In the genomic region with DNA sequence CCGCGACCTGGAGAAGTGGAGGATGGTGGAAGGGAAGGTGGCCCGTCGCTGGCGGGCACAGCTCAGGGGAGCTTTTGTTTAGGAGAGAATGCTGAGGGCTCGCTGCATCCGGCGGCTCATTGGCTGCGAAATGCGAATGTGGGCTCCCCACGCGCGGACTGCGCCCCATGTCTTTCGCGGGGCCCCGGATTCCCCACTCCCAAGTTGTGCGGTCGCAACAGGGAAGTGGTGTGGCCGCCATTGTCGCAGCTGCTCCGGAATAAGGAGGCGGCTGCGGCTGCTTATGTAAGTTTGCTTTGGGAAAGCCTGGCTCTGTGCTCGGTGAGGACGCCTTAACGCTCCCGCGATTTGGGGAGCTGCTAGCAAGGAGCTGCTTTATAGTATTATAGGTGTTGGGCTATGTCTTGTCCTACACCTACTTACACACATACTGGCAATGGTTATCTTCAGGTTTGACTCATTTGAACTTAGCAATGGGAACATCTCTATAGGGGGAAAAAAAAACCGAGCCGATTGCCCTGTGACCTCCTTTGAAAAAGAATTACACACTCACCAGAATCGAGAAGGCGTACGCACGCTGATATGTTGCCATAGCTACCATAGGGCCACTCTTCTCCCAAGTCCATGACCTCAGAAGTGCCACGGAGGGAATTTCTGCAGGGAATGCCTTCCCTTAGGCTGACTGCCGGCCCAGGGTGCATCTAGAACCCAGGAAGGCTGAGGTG, we compare ENCODE assay signal across 1 mouse cellular context.
TF ChIP-seq lines count a peak whose summit lies in the region.

No protein-coding gene starts in this region.

TF ChIP-seq in CH12.LX, 34 proteins besides CTCF, POLR2A, EP300 and RAD21:
- TF ChIP-seq MYC (IDR thresholded peaks at IDR 0.05; ENCODE audit: low read depth, low read length) (no peak), CHD2 (IDR thresholded peaks at IDR 0.05; ENCODE audit: low read length) (no peak), MXI1 (IDR thresholded peaks at IDR 0.05; ENCODE audit: low read depth, low read length) (no peak), USF2 (conservative IDR thresholded peaks at IDR 0.05; ENCODE audit: low read depth, low read length) (no peak), SIN3A (IDR thresholded peaks at IDR 0.05; ENCODE audit: low read length) (peak; percentile 81), IRF4 (IDR thresholded peaks at IDR 0.05; ENCODE audit: low read depth, low read length) (no peak; the same call in 1 of the 2 replicates), JUND (conservative IDR thresholded peaks at IDR 0.05; ENCODE audit: low read depth, low read length) (no peak), ZMIZ1 (IDR thresholded peaks at IDR 0.05; ENCODE audit: low read depth, low read length) (no peak), CHD1 (IDR thresholded peaks at IDR 0.05; ENCODE audit: low read depth, low read length) (peak; percentile 32; the same call in 1 of the 2 replicates), MAZ (IDR thresholded peaks at IDR 0.05; ENCODE audit: low read depth, low read length) (0 out of 2 replicates have a peak, but pooled peaks have one; percentile 18), GABPA (IDR thresholded peaks at IDR 0.05; ENCODE audit: insufficient replicate concordance, low read depth, low read length) (no peak), ETS1 (conservative IDR thresholded peaks at IDR 0.05; ENCODE audit: low read depth, low read length) (no peak), MEF2A (IDR thresholded peaks at IDR 0.05; ENCODE audit: borderline replicate concordance, low read depth, low read length) (no peak), ZNF384 (IDR thresholded peaks at IDR 0.05; ENCODE audit: low read depth, low read length) (peak; percentile 44; the same call in 1 of the 2 replicates), BHLHE40 (IDR thresholded peaks at IDR 0.05; ENCODE audit: low read depth, low read length) (no peak), POLR2AphosphoS2 (IDR thresholded peaks at IDR 0.05; ENCODE audit: low read depth, low read length) (no peak), JUN (IDR thresholded peaks at IDR 0.05; ENCODE audit: insufficient read depth, low read depth, low read length) (no peak), ZC3H11A (IDR thresholded peaks at IDR 0.05; ENCODE audit: low read depth, low read length) (no peak)
